Mouse (Mus musculus): ENCODE data around the gene Gmip. TPM values are rescaled to one million over a fixed set of nuclear protein-coding genes. Genes with fewer than 3 reads are reported as not detected.
A peak's percentile ranks its signal among the peaks of the same experiment; 100 is the strongest.

The Gmip gene
- 16.0 and 26.1 TPM in 2 replicates for polyA plus RNA-seq (2014; fragmentation: Nextera tagmentation; extraction: Ambion mirVana)

GRCm38 (mm10) chr8:69808094-69808863 is at the start of gene Gmip:
Gene Gmip (plus strand): TSS chr8:69808679.
- H3K9me3 ChIP-seq (replicated peaks; ENCODE audit: control insufficient read depth, low read length) = no peaks in the 10 kb centered on the region
- peak within 1 kb of the TSS; percentile 43 for H3K4me3 ChIP-seq (ENCODE audit: low read depth, low read length)
- H3K27ac ChIP-seq (ENCODE audit: low read depth, low read length) = peak within 1 kb of the TSS; percentile 45; the same call in 1 of the 2 replicates
- H3K4me1 ChIP-seq (ENCODE audit: control insufficient read depth, insufficient read depth, low read length) = no peaks in the 10 kb centered on the region
- H3K36me3 ChIP-seq (ENCODE audit: control insufficient read depth, insufficient read depth, low read length) = peaks cover 62% of the 10 kb centered on the region
- peak; percentile 76 for ATAC-seq
- DNase-seq (ENCODE audit: low spot score) = peak; percentile 72
- H3K9ac ChIP-seq (ENCODE audit: low read length) = peak within 1 kb of the TSS; percentile 57
- 6% methylated on average over 26 of the region's 28 CpGs for WGBS
- H3K4me2 ChIP-seq (ENCODE audit: low read length) = peak within 1 kb of the TSS; percentile 60
- H3K27me3 ChIP-seq (replicated peaks; ENCODE audit: control insufficient read depth, insufficient read depth, low read length) = no peaks in the 10 kb centered on the region

DNA sequence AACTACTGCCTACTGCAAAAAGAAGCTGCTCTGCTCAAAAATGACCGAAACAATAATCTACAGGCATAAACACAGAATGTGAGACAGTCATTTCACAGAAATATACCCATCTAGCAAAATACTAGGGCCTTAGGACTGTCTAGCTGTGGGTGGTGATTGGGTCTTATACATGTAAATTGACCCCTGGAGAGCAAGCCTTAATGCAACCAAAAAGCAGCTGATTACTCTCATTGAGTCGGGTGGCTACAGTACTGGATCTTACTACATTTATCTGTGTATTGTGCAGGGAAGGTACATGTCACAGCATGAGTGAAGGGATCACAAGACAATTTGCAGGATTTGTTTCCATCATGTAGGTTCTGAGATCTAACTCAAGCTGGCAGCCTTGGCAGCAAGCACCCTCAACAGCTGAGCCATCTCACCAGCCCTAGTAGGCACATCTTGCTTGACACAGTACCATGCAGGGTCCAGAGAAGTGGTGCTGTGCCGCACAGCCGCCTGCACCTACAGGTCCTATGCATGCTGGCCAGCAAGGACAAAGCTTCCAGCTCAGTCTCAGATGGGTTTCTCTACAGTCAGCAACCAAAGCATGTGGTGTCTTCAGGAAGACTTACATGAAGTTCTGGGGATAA is 46.5 kb upstream of the Gmip start:
- DNase-seq (ENCODE audit: low spot score) = no peak
- no peak overlapping the region for H3K4me2 ChIP-seq (ENCODE audit: low read length)
- ATAC-seq = no peak
- 0 out of 2 replicates have a peak, but pooled peaks cover 3% of the 10 kb centered on the region for H3K9me3 ChIP-seq (replicated peaks; ENCODE audit: control insufficient read depth, low read length)
- peaks cover 70% of the 10 kb centered on the region for H3K36me3 ChIP-seq (ENCODE audit: control insufficient read depth, insufficient read depth, low read length)
- no peak overlapping the region for H3K4me3 ChIP-seq (ENCODE audit: low read depth, low read length)
- H3K9ac ChIP-seq (ENCODE audit: low read length) = no peak overlapping the region
- no peaks in the 10 kb centered on the region for H3K27me3 ChIP-seq (replicated peaks; ENCODE audit: control insufficient read depth, insufficient read depth, low read length)
- no peaks in the 10 kb centered on the region for H3K4me1 ChIP-seq (ENCODE audit: control insufficient read depth, insufficient read depth, low read length)
- H3K27ac ChIP-seq (ENCODE audit: low read depth, low read length) = no peak overlapping the region
- 90% methylated on average over 4 of the region's 4 CpGs for WGBS

GRCm38 (mm10) chr8:69771221-69771620 is 37.3 kb upstream of the Gmip start:
- Histone ChIP-seq H3K4me3 (ENCODE audit: low read depth, low read length) (no peak overlapping the region), H3K4me1 (ENCODE audit: control insufficient read depth, insufficient read depth, low read length) (peaks cover 17% of the 10 kb centered on the region), H3K9me3 (replicated peaks; ENCODE audit: control insufficient read depth, low read length) (0 out of 2 replicates have a peak, but pooled peaks cover 3% of the 10 kb centered on the region), H3K4me2 (ENCODE audit: low read length) (no peak overlapping the region), H3K36me3 (ENCODE audit: control insufficient read depth, insufficient read depth, low read length) (peaks cover 37% of the 10 kb centered on the region), H3K27me3 (replicated peaks; ENCODE audit: control insufficient read depth, insufficient read depth, low read length) (no peaks in the 10 kb centered on the region), H3K9ac (ENCODE audit: low read length) (no peak overlapping the region), H3K27ac (ENCODE audit: low read depth, low read length) (no peak overlapping the region)
- WGBS = 90% methylated on average over 9 of the region's 9 CpGs
- ATAC-seq = no peak
- no peak for DNase-seq (ENCODE audit: low spot score)

- ATAC-seq (no peak), DNase-seq (ENCODE audit: low spot score) (no peak)
- 87% methylated on average over 2 of the region's 2 CpGs for WGBS
- no peaks in the 10 kb centered on the region for H3K27me3 ChIP-seq (replicated peaks; ENCODE audit: control insufficient read depth, insufficient read depth, low read length)
- no peaks in the 10 kb centered on the region for H3K9me3 ChIP-seq (replicated peaks; ENCODE audit: control insufficient read depth, low read length)
- H3K9ac ChIP-seq (ENCODE audit: low read length) = no peak overlapping the region
- no peak overlapping the region for H3K27ac ChIP-seq (ENCODE audit: low read depth, low read length)
- no peak overlapping the region for H3K4me2 ChIP-seq (ENCODE audit: low read length)
- H3K4me1 ChIP-seq (ENCODE audit: control insufficient read depth, insufficient read depth, low read length) = peaks cover 17% of the 10 kb centered on the region
- H3K36me3 ChIP-seq (ENCODE audit: control insufficient read depth, insufficient read depth, low read length) = peaks cover 28% of the 10 kb centered on the region
- no peak overlapping the region for H3K4me3 ChIP-seq (ENCODE audit: low read depth, low read length)
Observed at GRCm38 (mm10) chr8:69772106-69772505, 36.4 kb upstream of the Gmip start.

DNA sequence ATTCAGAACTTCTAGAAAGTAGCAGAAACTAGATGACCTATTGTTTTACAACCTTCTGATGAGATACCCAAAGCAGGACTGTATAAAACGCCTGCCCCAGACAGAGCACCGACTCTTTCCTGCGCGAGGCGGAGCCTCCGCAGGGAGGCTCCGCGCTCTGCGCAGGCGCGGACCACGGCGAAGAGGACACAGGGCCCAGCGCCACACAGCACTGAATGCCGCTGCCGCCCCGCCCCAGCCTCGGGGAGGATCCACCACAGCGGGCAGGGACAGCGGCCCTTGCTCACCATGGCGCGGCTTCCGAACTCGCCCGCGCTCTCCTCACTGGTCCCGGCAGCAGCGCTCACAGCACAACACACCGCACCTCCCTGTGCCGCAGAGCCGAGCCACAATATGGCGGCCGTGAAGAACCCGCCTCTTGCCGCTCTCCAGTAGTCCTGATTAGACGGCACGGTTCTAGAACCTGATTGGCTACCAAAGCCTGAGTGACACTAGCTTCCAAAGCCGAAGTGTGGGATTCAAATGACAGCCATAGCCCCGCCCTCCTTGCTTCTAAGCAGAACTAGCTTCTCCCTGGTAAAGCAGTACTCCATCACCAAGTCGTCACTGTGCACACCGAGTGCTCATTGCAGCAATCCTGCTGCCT is 33.9 kb upstream of the Gmip start, which contains the start of gene Gm20422:
Gene Gm20422 (minus strand): TSS at position 384 of the 646 bp plus-strand sequence.
- DNase-seq (ENCODE audit: low spot score) = peak; percentile 100
- Histone ChIP-seq H3K9me3 (replicated peaks; ENCODE audit: control insufficient read depth, low read length) (no peaks in the 10 kb centered on the region), H3K9ac (ENCODE audit: low read length) (peak within 1 kb of the TSS; percentile 78), H3K4me3 (ENCODE audit: low read depth, low read length) (peak within 1 kb of the TSS; percentile 58), H3K27ac (ENCODE audit: low read depth, low read length) (peak within 1 kb of the TSS; percentile 98), H3K36me3 (ENCODE audit: control insufficient read depth, insufficient read depth, low read length) (peaks cover 7% of the 10 kb centered on the region; the same call in 1 of the 2 replicates), H3K27me3 (replicated peaks; ENCODE audit: control insufficient read depth, insufficient read depth, low read length) (no peaks in the 10 kb centered on the region), H3K4me2 (ENCODE audit: low read length) (peak within 1 kb of the TSS; percentile 56), H3K4me1 (ENCODE audit: control insufficient read depth, insufficient read depth, low read length) (peaks cover 17% of the 10 kb centered on the region)
- under 1% methylated on average over 41 of the region's 41 CpGs for WGBS
- peak; percentile 99 for ATAC-seq

GRCm38 (mm10) chr8:69775149-69775534 is 33.3 kb upstream of the Gmip start:
- H3K4me3 ChIP-seq (ENCODE audit: low read depth, low read length) = peak overlapping the region; percentile 58
- peak overlapping the region; percentile 56 for H3K4me2 ChIP-seq (ENCODE audit: low read length)
- peaks cover 1% of the 10 kb centered on the region; the same call in 1 of the 2 replicates for H3K36me3 ChIP-seq (ENCODE audit: control insufficient read depth, insufficient read depth, low read length)
- H3K9ac ChIP-seq (ENCODE audit: low read length) = peak overlapping the region; percentile 43
- H3K27me3 ChIP-seq (replicated peaks; ENCODE audit: control insufficient read depth, insufficient read depth, low read length) = no peaks in the 10 kb centered on the region
- ATAC-seq = no peak; the same call in 1 of the 2 replicates
- 58% methylated on average over 2 of the region's 2 CpGs for WGBS
- no peak for DNase-seq (ENCODE audit: low spot score)
- H3K4me1 ChIP-seq (ENCODE audit: control insufficient read depth, insufficient read depth, low read length) = peaks cover 17% of the 10 kb centered on the region
- H3K27ac ChIP-seq (ENCODE audit: low read depth, low read length) = peak overlapping the region; percentile 98; the same call in 1 of the 2 replicates
- no peaks in the 10 kb centered on the region for H3K9me3 ChIP-seq (replicated peaks; ENCODE audit: control insufficient read depth, low read length)

GRCm38 (mm10) chr8:69777111-69777510 is 31.4 kb upstream of the Gmip start:
- Histone ChIP-seq H3K9me3 (replicated peaks; ENCODE audit: control insufficient read depth, low read length) (no peaks in the 10 kb centered on the region), H3K27ac (ENCODE audit: low read depth, low read length) (no peak overlapping the region), H3K36me3 (ENCODE audit: control insufficient read depth, insufficient read depth, low read length) (no peaks in the 10 kb centered on the region), H3K9ac (ENCODE audit: low read length) (no peak overlapping the region), H3K4me1 (ENCODE audit: control insufficient read depth, insufficient read depth, low read length) (peaks cover 12% of the 10 kb centered on the region), H3K4me3 (ENCODE audit: low read depth, low read length) (no peak overlapping the region), H3K4me2 (ENCODE audit: low read length) (no peak overlapping the region), H3K27me3 (replicated peaks; ENCODE audit: control insufficient read depth, insufficient read depth, low read length) (no peaks in the 10 kb centered on the region)
- DNase-seq (ENCODE audit: low spot score) (no peak), ATAC-seq (no peak)
- WGBS = 63% methylated on average over 11 of the region's 12 CpGs

DNA sequence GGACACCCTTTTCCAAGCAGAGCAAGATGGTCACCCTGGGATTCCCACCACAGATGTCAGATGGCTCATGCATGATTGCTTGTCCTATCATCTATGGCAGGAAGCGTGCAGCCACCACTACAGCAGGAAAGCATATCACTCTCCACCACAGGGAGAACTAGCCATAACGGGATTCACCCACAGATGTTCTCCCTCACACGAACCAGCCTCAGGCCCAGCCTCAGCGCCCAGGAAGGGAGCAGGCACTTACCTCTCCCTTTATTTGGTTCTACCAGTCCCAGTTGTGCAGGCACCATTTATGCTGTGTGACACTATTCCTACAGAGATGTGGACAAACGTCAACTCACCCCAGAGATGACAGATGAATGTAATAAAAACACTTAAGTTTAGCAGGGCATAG is 19.4 kb upstream of the Gmip start:
- no peak overlapping the region for H3K4me2 ChIP-seq (ENCODE audit: low read length)
- 95% methylated on average over 5 of the region's 5 CpGs for WGBS
- no peak for ATAC-seq

More for the DNA sequence above, 19.4 kb upstream of the Gmip start:
- H3K36me3 ChIP-seq (ENCODE audit: control insufficient read depth, insufficient read depth, low read length) = peaks cover 12% of the 10 kb centered on the region
- H3K4me1 ChIP-seq (ENCODE audit: control insufficient read depth, insufficient read depth, low read length) = peaks cover 14% of the 10 kb centered on the region
- H3K27me3 ChIP-seq (replicated peaks; ENCODE audit: control insufficient read depth, insufficient read depth, low read length) = no peaks in the 10 kb centered on the region
- H3K4me3 ChIP-seq (ENCODE audit: low read depth, low read length) = no peak overlapping the region
- no peak overlapping the region for H3K9ac ChIP-seq (ENCODE audit: low read length)
- H3K27ac ChIP-seq (ENCODE audit: low read depth, low read length) = no peak overlapping the region
- no peak for DNase-seq (ENCODE audit: low spot score)
- no peaks in the 10 kb centered on the region for H3K9me3 ChIP-seq (replicated peaks; ENCODE audit: control insufficient read depth, low read length)
